Mouse (Mus musculus) embryonic facial prominence, embryonic 10.5 days (tissue): ENCODE results near the gene Cd200. TPM values are rescaled to one million over a fixed set of nuclear protein-coding genes. Genes with fewer than 3 reads are reported as not detected.
"Not testable (repeated sequence)": the region's sequence is repeated elsewhere in the genome, so short reads cannot be mapped to it uniquely, and the experiment has no call there.

ENCODE experiments used
- DNase-seq: peaks from one replicate; pipeline ENCODE4 v3.0.0-alpha.2; 2017; ENCODE audit warnings: low spot score
- H3K27ac ChIP-seq: fragments of 300-500 bp; sonication (generic); replicated peaks from 2 replicates; pipeline ENCODE4 v1.5.1; 2016; ENCODE audit warnings: mild to moderate bottlenecking
- H3K27me3 ChIP-seq: fragments of 300-500 bp; sonication (generic); replicated peaks from 2 replicates; pipeline ENCODE4 v1.6.1; 2016; ENCODE audit warnings: low read depth, mild to moderate bottlenecking; ENCODE audit not compliant: poor library complexity, severe bottlenecking
- H3K36me3 ChIP-seq: fragments of 300-500 bp; sonication (generic); replicated peaks from 2 replicates; pipeline ENCODE4 v1.6.1; 2016; ENCODE audit warnings: mild to moderate bottlenecking, moderate library complexity
- H3K4me1 ChIP-seq: fragments of 300-500 bp; sonication (generic); 2 replicates; pipeline ENCODE4 v1.6.1; 2016
- H3K4me3 ChIP-seq: fragments of 300-500 bp; sonication (generic); 2 replicates; pipeline ENCODE4 v1.5.1; 2016; ENCODE audit warnings: mild to moderate bottlenecking, moderate library complexity
- H3K9me3 ChIP-seq: fragments of 300-500 bp; sonication (generic); 2 replicates; pipeline ENCODE4 v1.6.1; 2016; ENCODE audit warnings: mild to moderate bottlenecking
- WGBS: fragments of 180-500 bp; shearing (Covaris S2); methylation state at CpG from one replicate; pipeline ENCODE4 v1.1.7; 2016; 5-methylcytosine and 5-hydroxymethylcytosine counted together
- polyA plus RNA-seq: library from polyadenylated mRNA; unstranded; fragments of >200 nt; fragmentation: Nextera tagmentation; extraction: Ambion mirVana; gene quantifications from 2 replicates; pipeline ENCODE4 v1.2.1, GENCODE M21; 2016

Cd200 gene
- polyA plus RNA-seq, 1 experiment from 2014 or later, result 8.1 TPM

DNA sequence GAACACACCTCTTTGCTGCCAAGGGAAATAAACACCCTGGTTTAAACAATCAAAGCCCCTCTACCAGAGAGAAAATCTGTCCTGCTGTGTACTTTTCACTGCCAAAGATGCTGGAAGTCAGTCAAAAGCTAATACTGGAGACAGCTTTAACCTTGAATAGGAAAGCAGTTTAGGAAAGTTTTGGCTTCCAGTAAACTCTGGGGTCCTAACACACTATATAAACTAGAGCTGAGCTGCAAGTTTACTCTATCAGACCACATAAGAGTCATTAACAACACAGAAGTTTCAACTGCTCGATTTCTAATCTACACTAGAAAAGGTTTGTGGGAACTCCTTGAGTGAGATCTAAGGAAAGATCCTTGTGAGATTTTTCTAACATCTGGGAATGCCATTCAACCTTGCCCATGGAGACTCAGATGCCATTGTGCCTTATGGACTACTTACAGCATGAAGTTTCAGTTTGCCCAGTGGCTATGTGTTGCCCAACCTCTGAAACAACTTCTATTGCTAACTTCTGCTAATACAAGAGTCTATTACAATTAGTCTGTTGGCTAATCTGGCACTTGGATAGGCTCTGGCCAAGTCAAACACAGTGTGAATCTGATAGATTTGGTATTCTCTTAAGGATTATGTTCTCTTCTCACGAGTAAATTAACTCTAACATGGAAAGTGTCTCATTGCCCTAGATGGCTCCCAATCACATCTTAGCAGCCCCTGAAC lies 33.2 kb downstream of the Cd200 start:
- no peaks in the 10 kb centered on the region for H3K36me3 ChIP-seq
- WGBS, result 83% methylated on average over 2 of the region's 2 CpGs
- no peaks in the 10 kb centered on the region for H3K4me1 ChIP-seq
- no peak overlapping the region for H3K27ac ChIP-seq
- DNase-seq, result no peak
- no peaks in the 10 kb centered on the region for H3K27me3 ChIP-seq
- H3K9me3 ChIP-seq, result no peaks in the 10 kb centered on the region
- H3K4me3 ChIP-seq, result no peak overlapping the region

GRCm38 (mm10) chr16:45374074-45374473 lies 34.8 kb downstream of the Cd200 start:
- 82% methylated on average over 2 of the region's 2 CpGs for WGBS
- Histone ChIP-seq H3K36me3 (no peaks in the 10 kb centered on the region), H3K4me3 (no peak overlapping the region), H3K9me3 (no peaks in the 10 kb centered on the region), H3K27ac (no peak overlapping the region), H3K27me3 (no peaks in the 10 kb centered on the region), H3K4me1 (no peaks in the 10 kb centered on the region)
- DNase-seq, result no peak

DNA sequence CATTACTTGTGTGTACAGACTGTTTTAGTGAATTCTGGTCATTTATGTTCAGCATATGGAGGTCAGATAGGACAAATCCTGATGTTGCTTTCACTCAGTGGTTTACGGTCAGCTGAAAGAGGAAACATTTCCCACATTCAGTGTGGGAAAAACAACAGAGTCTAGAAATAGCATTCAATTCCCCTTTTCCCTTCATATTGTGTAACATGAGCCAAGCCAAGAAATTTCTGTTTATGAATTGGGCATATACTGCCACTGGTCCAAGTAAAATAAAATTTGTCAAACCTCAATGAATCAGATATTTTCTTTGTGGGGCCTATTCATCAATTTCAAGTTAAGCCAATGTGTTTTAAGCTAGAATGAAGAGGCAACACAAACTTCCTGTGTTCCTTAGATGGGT lies 37.8 kb downstream of the Cd200 start:
- Histone ChIP-seq H3K4me3 (no peak overlapping the region), H3K27me3 (no peaks in the 10 kb centered on the region), H3K9me3 (no peaks in the 10 kb centered on the region), H3K36me3 (no peaks in the 10 kb centered on the region), H3K27ac (no peak overlapping the region), H3K4me1 (no peaks in the 10 kb centered on the region)
- 83% methylated on average over 1 of the region's 1 CpGs for WGBS
- no peak for DNase-seq

DNA sequence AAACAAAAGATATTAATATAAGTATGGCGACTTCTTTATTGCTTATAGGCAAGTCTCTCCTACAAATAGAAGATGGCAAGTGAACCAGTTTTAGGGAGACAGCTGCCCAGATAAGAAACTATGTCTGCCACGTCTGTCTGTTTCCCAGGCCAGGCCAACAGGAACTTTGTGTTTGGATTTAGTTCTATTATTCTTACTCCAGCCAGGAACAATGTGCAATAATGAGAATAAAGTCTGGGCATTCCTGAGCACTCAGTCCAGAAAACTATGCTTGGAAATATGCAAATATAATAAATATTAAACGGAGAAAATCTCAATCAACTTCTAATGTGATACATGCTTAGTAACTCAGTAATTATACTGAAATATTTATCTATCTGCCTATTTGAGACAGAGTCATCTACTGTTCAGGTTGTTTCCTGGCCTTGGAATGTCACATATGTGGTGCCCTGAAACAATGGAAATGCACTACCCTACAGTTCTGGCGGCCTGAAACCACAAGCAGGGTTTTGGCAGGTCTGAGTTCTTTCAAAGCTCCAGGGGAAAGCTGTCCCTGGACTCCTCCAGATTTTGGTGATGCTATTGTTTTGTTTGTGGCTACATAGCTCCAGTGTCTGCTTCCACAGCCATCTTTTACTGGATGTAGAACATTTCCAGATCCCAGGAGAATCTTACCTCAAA lies 39.4 kb downstream of the Cd200 start:
- Histone ChIP-seq H3K27ac (no peak overlapping the region), H3K9me3 (no peaks in the 10 kb centered on the region), H3K36me3 (no peaks in the 10 kb centered on the region), H3K4me3 (no peak overlapping the region), H3K4me1 (no peaks in the 10 kb centered on the region), H3K27me3 (no peaks in the 10 kb centered on the region)
- 78% methylated on average over 4 of the region's 4 CpGs for WGBS
- no peak for DNase-seq

GRCm38 (mm10) chr16:45366111-45366510 lies 42.7 kb downstream of the Cd200 start:
- 85% methylated on average over 7 of the region's 7 CpGs for WGBS
- H3K9me3 ChIP-seq, result no peaks in the 10 kb centered on the region
- H3K36me3 ChIP-seq, result no peaks in the 10 kb centered on the region
- no peaks in the 10 kb centered on the region for H3K4me1 ChIP-seq
- no peak overlapping the region for H3K27ac ChIP-seq
- no peak overlapping the region for H3K4me3 ChIP-seq
- H3K27me3 ChIP-seq, result no peaks in the 10 kb centered on the region
- no peak for DNase-seq

GRCm38 (mm10) chr16:45365353-45365752 lies 43.5 kb downstream of the Cd200 start:
- H3K9me3 ChIP-seq, result no peaks in the 10 kb centered on the region
- H3K27me3 ChIP-seq, result no peaks in the 10 kb centered on the region
- DNase-seq, result no peak
- 89% methylated on average over 9 of the region's 9 CpGs for WGBS
- no peaks in the 10 kb centered on the region for H3K4me1 ChIP-seq
- H3K4me3 ChIP-seq, result no peak overlapping the region
- no peaks in the 10 kb centered on the region for H3K36me3 ChIP-seq
- no peak overlapping the region for H3K27ac ChIP-seq

GRCm38 (mm10) chr16:45364627-45365026 lies 44.2 kb downstream of the Cd200 start:
- Histone ChIP-seq H3K9me3 (no peaks in the 10 kb centered on the region), H3K27ac (no peak overlapping the region), H3K27me3 (no peaks in the 10 kb centered on the region), H3K36me3 (no peaks in the 10 kb centered on the region), H3K4me3 (no peak overlapping the region), H3K4me1 (no peaks in the 10 kb centered on the region)
- 93% methylated on average over 1 of the region's 1 CpGs for WGBS
- no peak for DNase-seq

- Histone ChIP-seq H3K27me3 (no peaks in the 10 kb centered on the region), H3K36me3 (no peaks in the 10 kb centered on the region), H3K4me3 (no peak overlapping the region), H3K9me3 (no peaks in the 10 kb centered on the region), H3K27ac (no peak overlapping the region), H3K4me1 (no peaks in the 10 kb centered on the region)
- 84% methylated on average over 4 of the region's 4 CpGs for WGBS
- DNase-seq, result no peak
Measured at GRCm38 (mm10) chr16:45363480-45364045, 45.3 kb downstream of the Cd200 start.

DNA sequence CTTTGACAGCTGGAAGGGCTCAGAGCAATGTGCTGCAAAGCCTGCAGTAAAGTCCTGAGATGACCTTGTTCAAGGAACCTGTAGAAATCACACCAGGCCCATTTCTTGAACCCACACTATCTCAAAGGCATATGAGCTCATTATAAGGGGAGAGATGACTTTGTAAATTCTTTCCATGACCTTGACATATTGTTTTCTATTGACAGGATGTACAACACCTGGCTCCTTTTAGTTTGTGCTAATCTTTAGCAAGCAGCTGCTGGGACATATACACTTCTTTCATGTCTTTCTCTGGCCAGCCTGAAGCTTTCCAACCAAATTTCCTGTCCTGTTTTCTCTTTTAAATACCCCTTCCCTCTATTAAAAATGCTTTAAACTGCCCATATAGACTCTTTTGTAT lies 47.4 kb downstream of the Cd200 start:
- DNase-seq, result no peak
- Histone ChIP-seq H3K4me1 (no peaks in the 10 kb centered on the region), H3K4me3 (no peak overlapping the region), H3K36me3 (no peaks in the 10 kb centered on the region), H3K9me3 (no peaks in the 10 kb centered on the region), H3K27me3 (no peaks in the 10 kb centered on the region), H3K27ac (no peak overlapping the region)

DNA sequence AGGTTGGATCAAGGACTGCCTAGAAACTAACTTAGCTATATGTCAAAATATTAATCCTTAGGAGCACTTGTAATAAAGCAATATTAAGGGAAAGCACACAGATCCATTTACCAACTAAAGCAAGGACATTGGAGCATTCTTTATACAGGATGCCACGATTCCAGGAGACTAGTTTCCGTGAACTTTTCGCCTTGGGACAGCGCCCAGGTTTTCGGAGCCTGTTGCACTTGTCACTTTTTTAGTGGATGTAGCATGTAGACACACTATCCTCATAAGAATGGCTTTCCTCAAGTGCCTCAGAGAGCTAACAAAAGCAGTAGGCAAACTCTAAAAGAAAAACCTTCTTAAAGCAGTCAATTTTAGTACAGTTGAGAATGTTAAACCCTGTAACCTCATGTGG lies 50.4 kb downstream of the Cd200 start:
- H3K27ac ChIP-seq, H3K36me3 ChIP-seq, DNase-seq, H3K4me1 ChIP-seq, H3K9me3 ChIP-seq, H3K27me3 ChIP-seq, H3K4me3 ChIP-seq: not testable (repeated sequence)
- 91% methylated on average over 5 of the region's 5 CpGs for WGBS

- H3K4me1 ChIP-seq, result no peaks in the 10 kb centered on the region
- no peaks in the 10 kb centered on the region for H3K36me3 ChIP-seq
- no peaks in the 10 kb centered on the region for H3K9me3 ChIP-seq
- H3K27ac ChIP-seq, result no peak overlapping the region
- H3K27me3 ChIP-seq, result no peaks in the 10 kb centered on the region
- DNase-seq, result no peak
- no peak overlapping the region for H3K4me3 ChIP-seq
- WGBS, result 86% methylated on average over 1 of the region's 1 CpGs
Measured at GRCm38 (mm10) chr16:45357134-45357533, 51.7 kb downstream of the Cd200 start.

DNA sequence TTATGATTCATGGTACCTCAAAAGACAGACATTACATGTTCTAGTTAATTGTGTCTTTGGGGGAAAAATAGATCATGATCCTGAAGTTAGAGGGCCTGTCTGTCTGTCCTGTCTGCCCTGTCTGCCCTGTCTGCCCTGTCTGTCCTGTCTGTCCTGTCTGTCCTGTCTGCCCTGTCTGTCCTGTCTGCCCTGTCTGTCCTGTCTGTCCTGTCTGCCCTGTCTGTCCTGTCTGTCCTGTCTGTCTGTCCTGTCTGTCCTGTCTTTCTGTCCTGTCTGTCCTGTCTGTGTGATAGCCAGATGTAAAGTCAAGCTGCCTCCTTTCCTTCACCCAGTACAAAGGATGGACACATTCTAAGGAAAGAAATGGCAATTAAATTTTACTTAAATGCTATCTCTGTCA lies 56.0 kb downstream of the Cd200 start:
- Histone ChIP-seq H3K27me3 (no peaks in the 10 kb centered on the region), H3K4me3 (no peak overlapping the region), H3K27ac (no peak overlapping the region), H3K36me3 (no peaks in the 10 kb centered on the region), H3K9me3 (no peaks in the 10 kb centered on the region), H3K4me1 (no peaks in the 10 kb centered on the region)
- peak; percentile 53 for DNase-seq

- H3K36me3 ChIP-seq, result no peaks in the 10 kb centered on the region
- DNase-seq, result no peak
- no peak overlapping the region for H3K27ac ChIP-seq
- H3K4me3 ChIP-seq, result no peak overlapping the region
- no peaks in the 10 kb centered on the region for H3K9me3 ChIP-seq
- WGBS, result 57% methylated on average over 4 of the region's 4 CpGs
- no peaks in the 10 kb centered on the region for H3K27me3 ChIP-seq
- no peaks in the 10 kb centered on the region for H3K4me1 ChIP-seq
Measured at GRCm38 (mm10) chr16:45350767-45351166, 58.1 kb downstream of the Cd200 start.
